Mouse (Mus musculus) CD4-positive naive resting alpha-beta T cell, adult 76 days (primary cell): ENCODE measurements around the gene Vmn1r204. TPM values are rescaled to one million over a fixed set of nuclear protein-coding genes. Genes with fewer than 3 reads are reported as not detected.

Source experiments
- total RNA-seq: library from RNA; stranded (reverse); gene quantifications from one replicate; pipeline ENCODE4 v1.2.4, GENCODE M21; 2023

The Vmn1r204 gene
- total RNA-seq = not detected

DNA sequence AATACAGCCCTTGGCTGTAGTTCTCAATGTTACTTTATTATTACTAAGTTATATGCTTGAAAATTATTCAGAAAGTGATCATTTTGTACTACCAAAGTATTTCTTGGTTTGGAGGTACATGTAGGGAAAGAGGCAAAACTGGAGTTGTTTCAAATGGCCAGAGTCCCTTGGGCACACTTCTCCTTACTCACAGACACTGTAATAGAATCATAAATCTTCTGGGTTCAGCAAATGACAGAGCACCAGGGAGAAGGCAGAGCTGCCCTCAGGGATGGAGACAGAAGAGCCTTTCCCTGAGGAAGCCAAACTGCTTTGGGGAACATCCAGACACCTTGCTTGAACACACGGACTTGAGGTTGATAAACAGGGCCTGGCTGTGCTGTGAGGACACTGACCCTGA lies at the start of gene Vmn1r204:
Gene Vmn1r204 (plus strand): TSS at position 301 of the 400 bp plus-strand sequence.

DNA sequence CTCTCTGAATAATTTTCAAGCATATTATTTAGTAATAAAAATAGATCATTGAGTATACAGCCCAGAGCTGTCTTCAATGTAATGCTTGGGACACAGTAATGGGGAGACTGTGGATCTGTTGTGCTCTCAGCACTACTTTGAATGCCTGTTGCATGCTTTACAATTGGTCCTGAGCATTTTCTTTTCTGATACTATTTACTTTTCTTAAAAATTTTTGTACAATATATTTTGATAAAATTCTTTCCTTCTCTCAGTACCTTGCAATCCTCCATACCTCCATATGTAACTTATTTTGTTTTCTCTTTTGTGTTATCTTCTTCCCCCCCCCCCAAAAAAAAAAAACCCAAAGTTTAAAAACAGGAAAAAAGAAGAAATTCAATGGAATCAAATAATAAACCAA lies 47.7 kb upstream of the Vmn1r204 start, which contains the start of gene Vmn1r202:
Gene Vmn1r202 (minus strand): TSS at position 101 of the 400 bp plus-strand sequence.

DNA sequence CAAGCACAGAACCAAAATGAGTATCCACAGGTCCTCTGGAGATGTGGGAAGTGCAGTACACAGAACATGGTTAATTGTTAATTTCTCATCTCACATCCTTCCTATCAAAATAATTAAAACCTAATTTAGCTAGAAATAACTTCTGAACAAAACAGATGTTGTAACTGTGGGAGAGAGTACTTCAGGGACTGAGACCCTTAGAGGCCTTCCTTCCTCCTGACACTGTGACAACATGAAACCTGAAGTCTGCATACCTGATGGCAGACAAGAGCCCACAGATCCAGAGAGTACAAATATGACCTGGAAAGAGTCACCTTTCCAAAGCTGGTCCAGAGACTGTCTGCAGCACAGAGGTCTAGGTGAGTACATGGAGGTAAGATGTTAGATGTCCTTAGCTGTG lies 35.2 kb upstream of the Vmn1r204 start, which contains the start of gene Vmn1r203:
Gene Vmn1r203 (plus strand): TSS at position 301 of the 400 bp plus-strand sequence.

DNA sequence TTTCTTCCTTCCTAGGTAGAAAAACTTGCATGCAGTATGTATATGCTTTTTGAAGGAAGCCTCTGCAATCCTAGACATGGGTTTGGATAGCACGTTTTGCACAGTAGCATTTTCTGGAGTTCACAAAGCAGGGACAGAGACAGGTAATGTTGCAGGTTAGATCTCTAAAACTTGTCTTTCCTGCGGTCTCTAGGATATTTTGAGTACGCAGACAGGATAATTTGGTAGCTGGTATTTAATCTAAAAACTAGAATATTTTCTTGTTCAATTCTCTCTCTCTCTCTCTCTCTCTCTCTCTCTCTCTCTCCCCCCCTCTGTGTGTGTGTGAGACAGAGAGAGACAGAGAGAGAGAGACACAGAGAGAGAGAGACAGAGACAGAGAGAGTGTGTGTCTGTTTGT lies 39.9 kb downstream of the Vmn1r204 start, which contains the start of gene Vmn1r205:
Gene Vmn1r205 (minus strand): TSS at position 101 of the 400 bp plus-strand sequence.

Other genes with a start within 250 kb of the Vmn1r204 start
- gene Vmn1r197, start 228.6 kb upstream of the Vmn1r204 start, total RNA-seq = not detected
- not detected for gene Vmn1r198, start 202.8 kb upstream of the Vmn1r204 start, total RNA-seq
- gene Vmn1r199, start 173.4 kb upstream of the Vmn1r204 start, total RNA-seq = not detected
- not detected for gene Vmn1r200, start 162.8 kb upstream of the Vmn1r204 start, total RNA-seq
- gene Vmn1r201, start 81.3 kb upstream of the Vmn1r204 start, total RNA-seq = not detected
- 0.15 TPM for gene Vmn1r202, start 47.8 kb upstream of the Vmn1r204 start, total RNA-seq
- gene Vmn1r203, start 35.1 kb upstream of the Vmn1r204 start, total RNA-seq = not detected
- gene Vmn1r205, start 39.8 kb downstream of the Vmn1r204 start, total RNA-seq = not detected
- not detected for gene Vmn1r206, start 71.1 kb downstream of the Vmn1r204 start, total RNA-seq
- gene Vmn1r207-ps, start 176.4 kb downstream of the Vmn1r204 start, total RNA-seq = not detected
- gene Vmn1r208, start 224.2 kb downstream of the Vmn1r204 start, total RNA-seq = not detected